Mouse (Mus musculus) midbrain, embryonic 12.5 days (tissue): ENCODE measurements around the gene Dach1. TPM values are rescaled to one million over a fixed set of nuclear protein-coding genes. Genes with fewer than 3 reads are reported as not detected.
A peak's percentile ranks its signal among the peaks of the same experiment; 100 is the strongest.

Experiments used
- ATAC-seq: fragments of 200-750 bp; cut with Nextera tagmentation; 2 replicates; pipeline ENCODE4 v1.8.0; 2017; ENCODE audit warnings: low read depth, moderate TSS enrichment, moderate library complexity; ENCODE audit not compliant: low FRiP score
- H3K27ac ChIP-seq: fragments of 300-500 bp; sonication (generic); replicated peaks from 2 replicates; pipeline ENCODE4 v1.5.1; 2016; ENCODE audit warnings: mild to moderate bottlenecking
- H3K27me3 ChIP-seq: fragments of 300-500 bp; sonication (generic); 2 replicates; pipeline ENCODE4 v1.6.1; 2016; ENCODE audit warnings: mild to moderate bottlenecking
- H3K36me3 ChIP-seq: fragments of 300-500 bp; sonication (generic); 2 replicates; pipeline ENCODE4 v1.6.1; 2016
- H3K4me1 ChIP-seq: fragments of 300-500 bp; sonication (generic); 2 replicates; pipeline ENCODE4 v1.6.1; 2016
- H3K4me2 ChIP-seq: fragments of 300-500 bp; sonication (generic); replicated peaks from 2 replicates; pipeline ENCODE4 v1.6.1; 2016; ENCODE audit warnings: mild to moderate bottlenecking, moderate library complexity
- H3K4me3 ChIP-seq: fragments of 300-500 bp; sonication (generic); 2 replicates; pipeline ENCODE4 v1.5.1; 2016; ENCODE audit warnings: mild to moderate bottlenecking
- H3K9ac ChIP-seq: fragments of 300-500 bp; sonication (generic); replicated peaks from 2 replicates; pipeline ENCODE4 v1.6.1; 2016; ENCODE audit warnings: mild to moderate bottlenecking, moderate library complexity
- H3K9me3 ChIP-seq: fragments of 300-500 bp; sonication (generic); 2 replicates; pipeline ENCODE4 v1.6.1; 2016; ENCODE audit warnings: mild to moderate bottlenecking
- WGBS: fragments of 180-500 bp; shearing (Covaris S2); methylation state at CpG from one replicate; pipeline ENCODE4 v1.1.7; 2016; 5-methylcytosine and 5-hydroxymethylcytosine counted together
- polyA plus RNA-seq: library from polyadenylated mRNA; unstranded; fragments of >200 nt; fragmentation: Nextera tagmentation; extraction: Ambion mirVana; gene quantifications from 2 replicates; pipeline ENCODE4 v1.2.1, GENCODE M21; 2016

Gene Dach1
- polyA plus RNA-seq, 1 experiment from 2014 or later = 24.9 TPM

GRCm38 (mm10) chr14:98002021-98002680, 167.4 kb downstream of the Dach1 start:
- Histone ChIP-seq H3K4me2 (no peak overlapping the region), H3K9ac (no peak overlapping the region), H3K4me1 (no peaks in the 10 kb centered on the region), H3K27me3 (no peaks in the 10 kb centered on the region), H3K9me3 (no peaks in the 10 kb centered on the region), H3K36me3 (no peaks in the 10 kb centered on the region), H3K4me3 (no peak overlapping the region), H3K27ac (no peak overlapping the region)
- 69% methylated on average over 1 of the region's 1 CpGs for WGBS
- ATAC-seq = no peak

- no peak for ATAC-seq
- Histone ChIP-seq H3K27ac (no peak overlapping the region), H3K4me2 (no peak overlapping the region), H3K36me3 (no peaks in the 10 kb centered on the region), H3K27me3 (no peaks in the 10 kb centered on the region), H3K4me3 (no peak overlapping the region), H3K9ac (no peak overlapping the region), H3K4me1 (no peaks in the 10 kb centered on the region), H3K9me3 (no peaks in the 10 kb centered on the region)
These were observed 171.0 kb downstream of the Dach1 start for GRCm38 (mm10) chr14:97998584-97998983.

- Histone ChIP-seq H3K27ac (no peak overlapping the region), H3K36me3 (no peaks in the 10 kb centered on the region), H3K27me3 (no peaks in the 10 kb centered on the region), H3K9ac (no peak overlapping the region), H3K4me2 (no peak overlapping the region), H3K4me1 (no peaks in the 10 kb centered on the region; the same call in 1 of the 2 replicates), H3K4me3 (no peak overlapping the region), H3K9me3 (no peaks in the 10 kb centered on the region)
- 83% methylated on average over 3 of the region's 3 CpGs for WGBS
- ATAC-seq = no peak
These were observed 186.3 kb downstream of the Dach1 start for GRCm38 (mm10) chr14:97983251-97983650.

- ATAC-seq = no peak
- H3K27ac ChIP-seq = no peak overlapping the region
- 80% methylated on average over 6 of the region's 6 CpGs for WGBS
- H3K9me3 ChIP-seq = no peaks in the 10 kb centered on the region
- H3K4me1 ChIP-seq = no peaks in the 10 kb centered on the region; the same call in 1 of the 2 replicates
- H3K4me2 ChIP-seq = no peak overlapping the region
- H3K4me3 ChIP-seq = no peak overlapping the region
- H3K9ac ChIP-seq = no peak overlapping the region
- H3K36me3 ChIP-seq = no peaks in the 10 kb centered on the region
- no peaks in the 10 kb centered on the region for H3K27me3 ChIP-seq
These were observed 186.9 kb downstream of the Dach1 start for GRCm38 (mm10) chr14:97982676-97983075.

- ATAC-seq = no peak
- no peaks in the 10 kb centered on the region for H3K36me3 ChIP-seq
- no peaks in the 10 kb centered on the region for H3K9me3 ChIP-seq
- H3K9ac ChIP-seq = no peak overlapping the region
- no peaks in the 10 kb centered on the region; the same call in 1 of the 2 replicates for H3K4me1 ChIP-seq
- H3K27ac ChIP-seq = no peak overlapping the region
- no peak overlapping the region for H3K4me3 ChIP-seq
- no peak overlapping the region for H3K4me2 ChIP-seq
- no peaks in the 10 kb centered on the region for H3K27me3 ChIP-seq
- 23% methylated on average over 4 of the region's 4 CpGs for WGBS
These were observed 188.7 kb downstream of the Dach1 start for GRCm38 (mm10) chr14:97980879-97981278.

- 14% methylated on average over 1 of the region's 1 CpGs for WGBS
- peaks cover 7% of the 10 kb centered on the region for H3K4me1 ChIP-seq
- no peak for ATAC-seq
- no peak overlapping the region for H3K27ac ChIP-seq
- H3K4me2 ChIP-seq = no peak overlapping the region
- no peaks in the 10 kb centered on the region for H3K9me3 ChIP-seq
- H3K4me3 ChIP-seq = no peak overlapping the region
- no peaks in the 10 kb centered on the region for H3K27me3 ChIP-seq
- H3K9ac ChIP-seq = no peak overlapping the region
- no peaks in the 10 kb centered on the region for H3K36me3 ChIP-seq
These were observed 193.5 kb downstream of the Dach1 start for GRCm38 (mm10) chr14:97976091-97976490.

- Histone ChIP-seq H3K27ac (no peak overlapping the region), H3K36me3 (no peaks in the 10 kb centered on the region), H3K4me1 (peaks cover 7% of the 10 kb centered on the region), H3K27me3 (no peaks in the 10 kb centered on the region), H3K9ac (no peak overlapping the region), H3K9me3 (no peaks in the 10 kb centered on the region), H3K4me2 (no peak overlapping the region), H3K4me3 (no peak overlapping the region)
- ATAC-seq = no peak
- WGBS = 65% methylated on average over 7 of the region's 7 CpGs
These were observed 194.1 kb downstream of the Dach1 start for GRCm38 (mm10) chr14:97975447-97975846.

- no peak overlapping the region for H3K4me3 ChIP-seq
- peaks cover 9% of the 10 kb centered on the region; the same call in 1 of the 2 replicates for H3K4me1 ChIP-seq
- 80% methylated on average over 2 of the region's 2 CpGs for WGBS
- H3K27ac ChIP-seq = 0 out of 2 replicates have a peak overlapping the region, but pooled peaks have one; percentile 7
- H3K27me3 ChIP-seq = no peaks in the 10 kb centered on the region
- no peak overlapping the region for H3K4me2 ChIP-seq
- H3K36me3 ChIP-seq = no peaks in the 10 kb centered on the region
- no peak for ATAC-seq
- H3K9ac ChIP-seq = no peak overlapping the region
- H3K9me3 ChIP-seq = no peaks in the 10 kb centered on the region
These were observed 205.0 kb downstream of the Dach1 start for GRCm38 (mm10) chr14:97964543-97965069.

GRCm38 (mm10) chr14:97963624-97964023, 205.9 kb downstream of the Dach1 start:
- Histone ChIP-seq H3K9ac (no peak overlapping the region), H3K27ac (0 out of 2 replicates have a peak overlapping the region, but pooled peaks have one; percentile 3), H3K27me3 (no peaks in the 10 kb centered on the region), H3K9me3 (no peaks in the 10 kb centered on the region), H3K36me3 (no peaks in the 10 kb centered on the region), H3K4me3 (no peak overlapping the region), H3K4me1 (peaks cover 9% of the 10 kb centered on the region; the same call in 1 of the 2 replicates), H3K4me2 (no peak overlapping the region)
- peak; percentile 38 for ATAC-seq
- WGBS = 60% methylated on average over 6 of the region's 6 CpGs

- Histone ChIP-seq H3K27me3 (no peaks in the 10 kb centered on the region), H3K9me3 (no peaks in the 10 kb centered on the region), H3K27ac (no peak overlapping the region), H3K4me2 (no peak overlapping the region), H3K4me1 (peaks cover 5% of the 10 kb centered on the region; the same call in 1 of the 2 replicates), H3K36me3 (no peaks in the 10 kb centered on the region), H3K4me3 (no peak overlapping the region), H3K9ac (no peak overlapping the region)
- ATAC-seq = no peak
- WGBS = 90% methylated on average over 1 of the region's 1 CpGs
These were observed 213.2 kb downstream of the Dach1 start for GRCm38 (mm10) chr14:97956356-97956755.

- no peaks in the 10 kb centered on the region for H3K9me3 ChIP-seq
- H3K9ac ChIP-seq = no peak overlapping the region
- no peak overlapping the region for H3K4me2 ChIP-seq
- H3K36me3 ChIP-seq = no peaks in the 10 kb centered on the region
- H3K4me3 ChIP-seq = no peak overlapping the region
- H3K27ac ChIP-seq = no peak overlapping the region
- no peaks in the 10 kb centered on the region for H3K27me3 ChIP-seq
- ATAC-seq = no peak
- 35% methylated on average over 2 of the region's 2 CpGs for WGBS
- no peaks in the 10 kb centered on the region for H3K4me1 ChIP-seq
These were observed 224.1 kb downstream of the Dach1 start for GRCm38 (mm10) chr14:97945471-97945870.

GRCm38 (mm10) chr14:97944643-97945268, 224.8 kb downstream of the Dach1 start:
- 0 out of 2 replicates have a peak, but pooled peaks have one; percentile 52 for ATAC-seq

More at GRCm38 (mm10) chr14:97944643-97945268, 224.8 kb downstream of the Dach1 start:
- H3K4me2 ChIP-seq = no peak overlapping the region
- no peaks in the 10 kb centered on the region for H3K27me3 ChIP-seq
- no peak overlapping the region for H3K27ac ChIP-seq
- no peaks in the 10 kb centered on the region for H3K4me1 ChIP-seq
- WGBS = 58% methylated on average over 9 of the region's 9 CpGs
- H3K9me3 ChIP-seq = no peaks in the 10 kb centered on the region
- no peaks in the 10 kb centered on the region for H3K36me3 ChIP-seq
- H3K4me3 ChIP-seq = no peak overlapping the region
- no peak overlapping the region for H3K9ac ChIP-seq
